Mouse (Mus musculus): ENCODE results near the gene Gm2022. TPM values are rescaled to one million over a fixed set of nuclear protein-coding genes. Genes with fewer than 3 reads are reported as not detected.

Gm2022 gene
- polyA plus RNA-seq, 1 experiment from 2014 or later, result not detected

Other genes starting within 250 kb of the Gm2022 start
- not detected in 2 replicates for gene Gm21319, start 119.6 kb upstream of the Gm2022 start, polyA plus RNA-seq (2015; fragmentation: Nextera tagmentation; extraction: Ambion mirVana)
- not detected in 2 replicates for gene Gm21936, start 99.9 kb upstream of the Gm2022 start, polyA plus RNA-seq (2015; fragmentation: Nextera tagmentation; extraction: Ambion mirVana)
- gene BB287469, start 78.8 kb upstream of the Gm2022 start, polyA plus RNA-seq (2015; fragmentation: Nextera tagmentation; extraction: Ambion mirVana), result not detected in 2 replicates
- not detected in 2 replicates for gene Gm2001, start 53.0 kb upstream of the Gm2022 start, polyA plus RNA-seq (2015; fragmentation: Nextera tagmentation; extraction: Ambion mirVana)
- gene Gm2016, start 21.3 kb upstream of the Gm2022 start, polyA plus RNA-seq (2015; fragmentation: Nextera tagmentation; extraction: Ambion mirVana), result not detected in 2 replicates
- gene Gm2035, start 24.5 kb downstream of the Gm2022 start, polyA plus RNA-seq (2015; fragmentation: Nextera tagmentation; extraction: Ambion mirVana), result not detected in 2 replicates
- not detected in 2 replicates for gene Gm2042, start 58.7 kb downstream of the Gm2022 start, polyA plus RNA-seq (2015; fragmentation: Nextera tagmentation; extraction: Ambion mirVana)
- gene Gm2075, start 116.5 kb downstream of the Gm2022 start, polyA plus RNA-seq (2015; fragmentation: Nextera tagmentation; extraction: Ambion mirVana), result not detected in 2 replicates
- gene Gm6803, start 123.4 kb downstream of the Gm2022 start, polyA plus RNA-seq (2015; fragmentation: Nextera tagmentation; extraction: Ambion mirVana), result not detected in 2 replicates
- not detected in 2 replicates for gene Gm2056, start 131.6 kb downstream of the Gm2022 start, polyA plus RNA-seq (2015; fragmentation: Nextera tagmentation; extraction: Ambion mirVana)
- gene Gm16368, start 188.3 kb downstream of the Gm2022 start, polyA plus RNA-seq (2015; fragmentation: Nextera tagmentation; extraction: Ambion mirVana), result not detected in 2 replicates